Mouse (Mus musculus) olfactory bulb, adult 2 months (tissue): ENCODE measurements at regions not wholly inside any gene's neighbourhood (a gene's known extent, or its start where the extent isn't known, plus 50 kb on each side); places are given as distances from the start of the nearest gene placed in this dataset.

Experiments used
- H3K27ac ChIP-seq: fragments of 200-500 bp; 2 replicates; pipeline ENCODE4 v1.5.1; 2012; ENCODE audit warnings: low read depth, low read length; ENCODE audit not compliant: insufficient read depth
- H3K4me1 ChIP-seq: fragments of 200-500 bp; 2 replicates; pipeline ENCODE4 v1.6.1; 2012; ENCODE audit warnings: low read length; ENCODE audit not compliant: control insufficient read depth, insufficient read depth
- H3K4me3 ChIP-seq: fragments of 200-500 bp; 2 replicates; pipeline ENCODE4 v1.5.1; 2012; ENCODE audit warnings: mild to moderate bottlenecking, low read depth, low read length, moderate library complexity; ENCODE audit not compliant: insufficient read depth
- CTCF ChIP-seq: fragments of 200-500 bp; IDR thresholded peaks from 2 replicates; pipeline ENCODE4 v1.5.1; 2012; ENCODE audit warnings: low read depth, mild to moderate bottlenecking, low read length, moderate library complexity; ENCODE audit not compliant: insufficient read depth
- POLR2A ChIP-seq: fragments of 200-500 bp; IDR thresholded peaks from 2 replicates; pipeline ENCODE4 v1.6.1; 2012; ENCODE audit warnings: mild to moderate bottlenecking, low read depth, low read length, moderate library complexity; ENCODE audit not compliant: insufficient read depth
- WGBS: fragments of 180-500 bp; shearing (Covaris S2); methylation state at CpG from one replicate; pipeline ENCODE4 v1.1.7; 2018; 5-methylcytosine and 5-hydroxymethylcytosine counted together

DNA sequence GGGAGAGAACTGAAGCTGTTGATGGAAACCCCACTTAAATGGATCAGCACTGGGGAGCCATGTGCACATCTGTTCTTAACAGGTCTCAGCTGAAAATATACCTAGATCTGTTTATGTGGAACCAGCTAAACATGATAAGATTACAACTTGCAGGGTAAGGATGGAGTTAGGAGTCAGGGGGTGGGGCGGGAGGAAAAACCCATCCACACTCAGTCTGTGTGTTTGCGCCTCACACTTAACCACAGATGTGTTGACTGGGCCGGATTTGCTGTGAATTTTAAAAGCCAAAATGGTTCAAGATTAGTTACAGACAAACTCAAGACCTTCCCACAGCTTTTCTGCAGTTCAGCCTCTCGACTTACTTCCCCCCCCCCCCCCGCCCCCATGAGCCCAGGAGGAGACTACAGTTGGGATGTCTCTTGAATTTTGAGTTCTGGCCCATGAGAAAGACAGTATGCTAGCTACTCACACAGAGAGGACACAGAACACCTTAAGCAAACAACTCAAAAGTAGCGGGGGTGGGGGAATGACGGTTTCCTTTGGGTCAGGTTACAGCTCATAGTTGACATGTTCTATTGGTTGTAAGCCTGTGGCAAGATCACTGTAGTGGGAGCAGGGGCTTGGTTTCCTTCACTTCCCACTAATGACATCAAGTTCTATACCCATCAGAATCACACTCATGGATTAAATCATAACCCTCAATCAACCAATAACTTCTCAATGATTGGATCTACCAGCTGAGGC, 209.1 kb downstream of the Bcl2l11 start:
- TF ChIP-seq CTCF (no peak), POLR2A (no peak)
- 75% methylated on average over 7 of the region's 7 CpGs for WGBS
- Histone ChIP-seq H3K4me3 (no peak overlapping the region), H3K4me1 (peaks cover 22% of the 10 kb centered on the region), H3K27ac (no peak overlapping the region)

- TF ChIP-seq POLR2A (no peak), CTCF (no peak)
- Histone ChIP-seq H3K4me1 (peaks cover 24% of the 10 kb centered on the region), H3K4me3 (no peak overlapping the region), H3K27ac (no peak overlapping the region)
These were observed 211.4 kb downstream of the Bcl2l11 start for GRCm38 (mm10) chr2:128337192-128337591.

- H3K4me1 ChIP-seq: peaks cover 22% of the 10 kb centered on the region
These were observed 212.0 kb downstream of the Bcl2l11 start for GRCm38 (mm10) chr2:128337791-128338190.

DNA sequence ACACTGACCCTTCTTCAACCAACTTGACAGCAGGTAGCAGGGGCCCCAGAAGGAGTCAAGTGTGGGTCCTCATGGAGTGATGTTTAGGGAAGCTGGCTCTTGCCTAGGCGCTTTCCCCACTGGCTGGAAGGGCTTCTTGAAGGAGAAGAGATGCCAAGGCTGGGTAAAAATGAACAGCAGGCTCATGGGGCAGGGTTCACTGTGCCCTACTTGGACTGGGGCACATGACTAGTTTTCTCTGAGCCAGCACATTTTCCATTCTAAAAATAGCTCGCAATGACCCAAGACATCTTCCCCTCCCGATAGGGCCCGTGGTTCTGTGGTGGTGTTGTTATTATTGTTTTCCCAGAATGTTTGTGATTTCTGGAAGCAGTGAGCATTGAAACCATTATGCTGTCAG, 212.6 kb downstream of the Bcl2l11 start:
- H3K4me1 ChIP-seq: peaks cover 15% of the 10 kb centered on the region
- no peak for TF ChIP-seq CTCF
- no peak for TF ChIP-seq POLR2A
- 56% methylated on average over 4 of the region's 4 CpGs for WGBS
- no peak overlapping the region for H3K4me3 ChIP-seq
- H3K27ac ChIP-seq: no peak overlapping the region

More at GRCm38 (mm10) chr2:128337791-128338190, 212.0 kb downstream of the Bcl2l11 start:
- TF ChIP-seq POLR2A (no peak), CTCF (no peak)
- H3K4me3 ChIP-seq: no peak overlapping the region
- WGBS: 91% methylated on average over 5 of the region's 5 CpGs
- H3K27ac ChIP-seq: no peak overlapping the region

- no peak for TF ChIP-seq CTCF
- TF ChIP-seq POLR2A: no peak
- Histone ChIP-seq H3K27ac (no peak overlapping the region), H3K4me3 (no peak overlapping the region), H3K4me1 (peaks cover 14% of the 10 kb centered on the region)
- WGBS: 20% methylated on average over 8 of the region's 8 CpGs
These were observed 213.3 kb downstream of the Bcl2l11 start for GRCm38 (mm10) chr2:128339061-128339642.

DNA sequence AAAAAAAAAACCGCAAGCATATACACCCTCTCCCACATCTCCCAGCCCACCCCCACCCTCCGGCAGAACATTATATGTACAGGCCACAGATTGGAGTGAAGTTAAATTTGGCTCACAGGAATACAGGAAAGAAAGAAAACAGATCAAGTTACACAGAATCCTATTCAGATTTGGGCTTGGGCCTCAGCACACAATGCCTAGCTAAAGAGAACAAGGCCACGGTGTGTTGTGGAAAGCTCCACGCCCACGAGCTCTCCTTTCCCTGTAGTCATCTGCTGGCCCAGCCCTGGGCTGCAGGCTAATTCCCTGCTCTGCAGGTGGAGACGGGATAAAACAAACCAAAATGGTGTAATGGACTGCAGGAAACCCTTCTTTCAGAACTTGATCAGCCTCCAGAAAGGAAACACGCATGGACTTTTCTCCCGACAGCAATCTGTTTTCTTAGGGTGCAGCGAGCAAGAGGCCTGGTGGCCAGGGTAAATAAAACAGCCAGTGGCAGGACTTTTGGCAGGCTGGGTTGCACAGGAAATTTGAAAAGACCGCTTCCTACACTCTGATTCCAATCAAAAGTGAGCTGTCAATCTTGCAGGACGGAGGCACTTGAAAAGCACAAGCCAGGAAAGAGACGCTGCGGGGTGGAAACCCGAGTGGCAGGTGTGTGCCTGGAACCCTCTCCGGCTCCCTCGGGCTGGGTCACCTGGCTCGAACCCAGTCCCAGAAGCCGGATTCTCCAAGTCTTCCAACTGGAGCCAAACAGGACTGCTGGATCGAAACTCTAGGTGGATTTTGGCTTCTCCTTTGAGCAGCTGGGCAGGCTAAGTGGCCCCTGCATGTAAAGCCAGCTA, 214.0 kb downstream of the Bcl2l11 start:
- WGBS: 70% methylated on average over 19 of the region's 19 CpGs
- TF ChIP-seq POLR2A (no peak), CTCF (no peak)

GRCm38 (mm10) chr2:128340631-128341240, 214.9 kb downstream of the Bcl2l11 start:
- 96% methylated on average over 5 of the region's 5 CpGs for WGBS
- Histone ChIP-seq H3K4me3 (no peak overlapping the region), H3K4me1 (peaks cover 14% of the 10 kb centered on the region), H3K27ac (no peak overlapping the region)
- TF ChIP-seq CTCF: no peak
- TF ChIP-seq POLR2A: no peak

More for the DNA sequence above, 214.0 kb downstream of the Bcl2l11 start:
- no peak overlapping the region for H3K4me3 ChIP-seq
- H3K27ac ChIP-seq: no peak overlapping the region
- H3K4me1 ChIP-seq: peaks cover 14% of the 10 kb centered on the region

DNA sequence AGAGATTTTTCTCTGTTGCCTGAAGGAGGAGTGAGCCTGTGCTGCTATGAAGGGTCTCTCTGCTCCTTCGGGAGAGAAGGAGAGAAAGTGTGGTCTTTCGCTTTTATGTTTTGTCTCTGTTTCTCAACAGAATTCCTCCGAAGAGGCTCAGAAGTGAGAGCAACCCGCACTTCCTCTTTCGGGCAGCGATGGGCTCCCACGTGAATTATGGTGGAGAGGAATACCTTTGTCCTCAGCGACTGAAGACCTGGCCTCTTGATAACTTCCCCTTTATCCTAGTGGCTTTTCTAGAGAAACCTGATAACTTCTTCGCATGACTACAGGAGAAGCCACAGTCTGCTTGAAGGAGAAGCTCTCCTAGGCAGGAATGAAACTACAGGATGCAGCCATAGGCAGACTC, 216.4 kb downstream of the Bcl2l11 start:
- Histone ChIP-seq H3K27ac (no peak overlapping the region), H3K4me1 (peaks cover 14% of the 10 kb centered on the region), H3K4me3 (no peak overlapping the region)
- TF ChIP-seq POLR2A: no peak
- no peak for TF ChIP-seq CTCF
- WGBS: 92% methylated on average over 9 of the region's 9 CpGs

DNA sequence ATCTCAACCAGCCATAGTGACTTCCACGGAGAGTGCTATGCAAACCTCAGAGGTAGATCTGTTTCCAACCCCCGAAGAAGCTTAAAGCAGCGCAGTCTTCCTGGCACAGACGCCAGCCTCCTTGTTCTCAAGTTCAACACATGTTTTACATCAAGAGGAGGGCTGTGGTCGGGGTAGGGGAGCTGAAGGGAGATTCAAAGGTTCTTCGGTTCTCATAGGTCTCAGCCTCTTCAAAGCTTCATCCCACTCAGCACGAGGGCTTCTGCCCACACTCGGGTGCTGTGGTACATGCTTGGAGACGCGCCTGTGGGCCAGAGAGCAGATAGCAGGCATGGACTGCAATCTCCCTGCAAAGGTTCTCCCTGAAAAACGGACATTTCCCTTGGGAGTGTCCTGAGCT, 219.7 kb downstream of the Bcl2l11 start:
- Histone ChIP-seq H3K27ac (no peak overlapping the region), H3K4me3 (no peak overlapping the region), H3K4me1 (0 out of 2 replicates have a peak, but pooled peaks cover 2% of the 10 kb centered on the region)
- WGBS: 88% methylated on average over 11 of the region's 11 CpGs
- TF ChIP-seq CTCF: no peak
- TF ChIP-seq POLR2A: no peak
